Mouse (Mus musculus) kidney, adult 11 months (tissue): Measurements from ENCODE around the gene Sppl2b.

Source experiments
- DNase-seq: peaks from one replicate; pipeline ENCODE4 v3.0.0; 2022

Gene Sppl2b

GRCm38 (mm10) chr10:80900318-80901247, 45.5 kb downstream of the Sppl2b start, which contains the start of gene Timm13:
Gene Timm13, minus strand, starts transcription at chr10:80900969.
- DNase-seq: peak; percentile 100

GRCm38 (mm10) chr10:80901409-80902272, 46.6 kb downstream of the Sppl2b start:
- DNase-seq: peak; percentile 48

DNA sequence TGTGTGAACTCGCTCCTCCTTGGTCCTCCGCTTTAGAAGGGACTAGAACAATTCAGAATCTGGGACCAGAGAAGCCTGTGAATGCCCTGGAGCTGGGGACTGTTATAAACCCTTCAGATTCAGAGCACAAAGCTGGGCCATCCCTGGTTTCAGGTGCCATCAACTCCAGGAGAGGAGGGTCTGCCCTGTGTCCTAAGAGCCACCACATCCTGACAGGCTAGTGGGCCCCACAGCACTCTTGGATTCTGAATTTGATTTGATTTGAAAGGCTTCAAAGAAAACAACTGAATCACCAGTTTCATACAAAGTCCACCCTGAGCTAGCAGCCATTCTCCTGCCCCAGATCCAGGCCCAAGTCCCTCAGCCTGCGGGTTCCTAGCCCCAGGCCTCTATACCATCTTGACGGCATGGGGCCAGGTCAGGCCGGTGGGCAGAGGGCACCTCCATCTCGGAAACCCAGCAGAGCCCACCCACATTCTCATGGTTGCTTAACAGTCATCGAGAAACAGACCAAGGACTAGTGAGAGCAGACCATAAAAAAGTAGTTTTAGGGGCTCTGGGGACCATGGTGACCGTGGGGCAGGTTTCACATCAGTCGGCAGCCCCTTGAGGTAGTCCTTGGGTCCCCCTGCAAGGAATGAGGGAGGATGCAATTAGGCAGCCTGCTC, 47.3 kb downstream of the Sppl2b start:
- no peak for DNase-seq

GRCm38 (mm10) chr10:80903282-80903681, 48.2 kb downstream of the Sppl2b start:
- no peak for DNase-seq

DNA sequence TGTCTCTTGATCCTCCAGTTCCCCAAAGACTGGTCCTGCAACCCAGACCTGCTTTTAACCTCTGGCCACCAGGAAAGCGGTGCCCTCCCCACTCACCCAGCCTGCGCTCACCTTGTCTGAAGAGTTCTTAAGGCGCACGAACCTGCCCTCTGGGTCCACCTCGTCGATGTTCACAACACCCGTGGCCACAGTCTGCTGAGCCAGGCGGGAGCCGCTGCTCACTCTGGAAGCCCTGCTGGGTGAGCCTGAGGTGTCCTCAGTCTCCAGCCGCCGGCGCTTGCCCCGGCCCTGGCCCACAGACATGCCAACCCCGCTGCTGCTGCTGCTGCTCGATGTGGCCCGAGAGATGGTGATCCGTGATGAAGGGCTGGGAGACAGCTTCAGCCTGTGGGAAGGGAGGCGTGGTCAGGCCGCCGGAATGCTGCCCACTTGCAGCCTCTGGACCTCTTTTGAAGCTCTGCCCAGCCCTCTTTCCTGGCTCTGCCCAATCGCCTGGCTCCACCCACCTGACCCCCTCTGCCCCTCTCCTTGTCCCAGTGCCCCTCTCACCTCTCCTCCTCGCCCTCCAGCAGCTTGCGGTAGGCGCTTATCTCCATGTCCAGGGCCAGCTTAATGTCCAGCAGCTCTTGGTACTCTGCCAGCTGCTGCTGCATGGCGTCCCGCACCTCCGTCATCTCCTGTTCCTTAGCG, 49.1 kb downstream of the Sppl2b start:
- no peak for DNase-seq

GRCm38 (mm10) chr10:80904709-80905108, 49.6 kb downstream of the Sppl2b start:
- no peak for DNase-seq

DNA sequence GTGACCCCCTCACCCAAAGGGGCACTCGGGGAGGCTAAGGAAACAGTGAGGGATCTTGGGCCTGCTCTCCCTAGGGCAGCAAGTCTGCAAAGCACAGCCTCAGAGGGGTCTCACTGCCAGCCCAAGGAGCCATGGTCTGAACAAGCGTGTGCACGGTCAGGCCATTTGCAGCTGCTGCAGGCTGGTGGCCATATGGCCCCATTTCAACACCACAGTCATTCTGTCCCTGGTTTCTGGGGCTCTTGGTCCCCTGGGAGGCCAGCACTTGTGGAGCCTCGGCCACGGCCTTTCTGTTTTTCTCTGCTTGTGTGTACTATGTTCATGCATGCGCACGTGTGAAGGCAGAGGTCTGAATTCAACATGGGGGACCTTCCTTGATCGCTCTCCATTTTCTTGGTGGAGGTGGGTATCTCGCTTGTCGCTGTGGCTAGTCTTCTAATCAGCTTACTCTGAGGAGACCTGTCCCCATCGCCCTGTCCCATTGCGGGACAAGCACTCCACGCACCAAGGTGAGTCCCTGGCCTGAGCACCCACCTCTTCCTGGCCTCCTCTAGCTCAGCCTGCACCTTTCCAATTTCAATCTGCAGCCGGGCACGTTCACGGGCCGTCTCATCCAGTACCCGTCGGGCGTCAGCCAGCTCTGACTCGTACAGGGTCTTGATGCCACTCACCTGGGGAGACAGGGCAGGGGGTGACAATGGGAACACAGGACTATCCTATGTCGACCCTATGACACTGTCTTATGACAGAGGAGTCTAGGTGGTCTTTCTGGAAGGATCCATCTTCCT, 54.5 kb downstream of the Sppl2b start:
- DNase-seq: no peak

DNA sequence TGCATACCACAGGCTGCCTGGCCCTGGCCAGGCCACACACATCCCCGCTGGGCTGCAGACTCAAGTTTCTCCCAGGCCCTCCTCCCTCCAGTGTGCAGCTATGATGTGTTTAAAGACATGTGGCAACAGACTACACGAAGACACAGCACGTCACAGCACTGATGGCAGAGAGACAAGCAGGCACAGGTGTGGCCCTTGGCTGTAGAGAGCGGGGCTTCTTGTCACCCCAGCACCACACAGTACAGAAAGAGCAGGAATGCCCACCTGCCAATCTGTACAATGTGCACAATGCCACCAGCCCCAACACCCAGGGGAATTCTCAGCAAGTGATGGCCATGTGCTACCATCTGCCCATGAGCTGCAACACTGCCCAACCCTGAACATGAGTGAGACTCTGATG, 56.3 kb downstream of the Sppl2b start:
- no peak for DNase-seq

DNA sequence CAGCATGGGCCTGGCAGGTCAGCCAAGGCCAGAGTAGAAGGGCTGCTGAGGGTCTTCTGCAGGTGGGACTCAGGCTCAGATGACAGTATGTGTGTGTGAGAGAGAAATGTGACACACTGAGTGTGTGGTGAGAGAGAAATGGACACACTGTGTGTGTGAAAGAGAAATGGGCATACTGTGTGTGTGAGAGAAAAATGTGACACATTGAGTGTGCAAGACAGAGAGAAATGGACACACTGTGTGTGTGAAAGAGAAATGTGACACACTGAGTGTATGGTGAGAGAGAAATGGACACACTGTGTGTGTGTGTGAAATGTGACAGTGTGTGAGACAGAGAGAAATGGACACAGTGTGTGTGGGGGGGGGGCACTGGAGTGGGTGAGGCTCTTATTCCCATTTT, 56.8 kb downstream of the Sppl2b start:
- DNase-seq: no peak

GRCm38 (mm10) chr10:80913364-80914011, 58.4 kb downstream of the Sppl2b start:
- DNase-seq: no peak

DNA sequence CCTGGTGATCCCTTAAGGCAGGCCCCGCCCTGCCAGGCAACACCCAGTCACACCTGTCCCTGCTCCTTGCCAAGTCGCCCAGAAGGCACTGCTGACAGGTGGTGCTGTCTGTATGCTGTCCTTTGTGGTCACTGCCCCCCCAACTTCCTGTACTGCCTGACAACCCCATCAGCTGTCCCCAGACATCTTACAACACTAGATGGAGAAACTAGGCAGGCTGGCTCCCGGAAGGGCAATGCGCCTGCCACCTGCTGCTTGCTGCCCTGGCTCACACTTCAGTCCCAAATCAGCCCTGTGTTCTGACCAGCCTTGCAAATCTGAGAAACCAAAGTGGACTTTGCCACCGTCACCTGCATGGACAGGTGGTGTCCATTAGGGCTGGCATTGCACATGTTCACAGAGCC, 59.2 kb downstream of the Sppl2b start:
- DNase-seq: peak; percentile 58

GRCm38 (mm10) chr10:80915260-80915659, 60.2 kb downstream of the Sppl2b start:
- no peak for DNase-seq

DNA sequence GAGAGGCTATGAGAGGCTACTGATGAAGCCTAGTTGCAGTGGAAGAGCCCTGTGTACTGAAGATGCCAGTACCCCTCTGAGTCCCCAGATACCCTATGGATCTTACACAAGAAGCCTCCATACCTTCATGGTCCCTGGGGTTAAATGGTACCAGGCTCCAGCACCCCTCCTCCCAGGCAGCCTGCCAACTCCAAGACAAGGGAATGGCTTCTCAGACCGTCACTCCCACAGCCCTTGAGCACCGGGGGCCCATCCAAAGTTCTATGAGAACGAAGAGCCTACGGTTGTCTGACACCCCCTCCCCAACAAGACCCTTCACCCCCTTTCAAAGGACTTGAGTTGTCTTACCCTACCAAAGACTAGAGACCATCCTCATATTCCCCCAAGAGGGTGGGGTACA, 60.7 kb downstream of the Sppl2b start:
- no peak for DNase-seq

GRCm38 (mm10) chr10:80917336-80917778, 62.3 kb downstream of the Sppl2b start:
- DNase-seq: peak; percentile 66

DNA sequence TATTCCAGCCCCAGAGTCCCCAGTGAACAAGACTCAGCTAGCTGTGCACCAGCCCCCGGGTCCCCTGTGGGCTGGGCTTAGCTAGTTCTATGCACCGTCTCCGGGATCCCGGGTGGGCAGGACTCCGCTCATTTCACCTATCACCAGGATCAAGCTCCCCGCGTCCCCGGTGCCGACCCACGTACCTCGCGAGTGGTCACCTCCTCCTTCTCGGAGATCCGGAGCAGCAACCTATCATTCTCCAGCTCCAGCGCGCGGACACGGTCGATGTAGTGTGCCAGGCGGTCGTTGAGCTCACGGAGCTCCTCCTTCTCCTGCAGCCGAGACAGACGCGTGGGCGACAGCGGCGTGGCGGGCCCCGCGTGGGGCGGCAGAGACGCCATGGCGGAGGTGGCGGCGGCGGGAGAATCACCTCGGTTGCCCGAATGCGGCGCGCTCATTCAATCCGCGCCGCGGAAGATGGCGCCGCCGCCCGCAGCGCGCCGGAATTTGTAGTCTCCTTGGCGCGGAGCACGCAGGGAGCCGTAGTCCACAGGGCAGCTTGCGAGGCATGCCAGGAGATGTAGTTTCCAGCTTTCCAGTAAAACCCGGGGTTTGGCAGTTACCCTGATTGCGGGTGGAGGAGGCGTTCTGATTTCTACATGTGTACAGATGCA, 62.8 kb downstream of the Sppl2b start, which contains the start of gene Lmnb2:
Lmnb2 (minus strand) TSS at position 467 of the 656 bp plus-strand sequence.
- DNase-seq: peak; percentile 60
